Mouse (Mus musculus) right cerebral cortex, postnatal 25 days (tissue): Measurements from ENCODE around the gene Gm49355.

Experiments
- DNase-seq: peaks from one replicate; pipeline ENCODE4 v3.0.0; 2022

Gene Gm49355

DNA sequence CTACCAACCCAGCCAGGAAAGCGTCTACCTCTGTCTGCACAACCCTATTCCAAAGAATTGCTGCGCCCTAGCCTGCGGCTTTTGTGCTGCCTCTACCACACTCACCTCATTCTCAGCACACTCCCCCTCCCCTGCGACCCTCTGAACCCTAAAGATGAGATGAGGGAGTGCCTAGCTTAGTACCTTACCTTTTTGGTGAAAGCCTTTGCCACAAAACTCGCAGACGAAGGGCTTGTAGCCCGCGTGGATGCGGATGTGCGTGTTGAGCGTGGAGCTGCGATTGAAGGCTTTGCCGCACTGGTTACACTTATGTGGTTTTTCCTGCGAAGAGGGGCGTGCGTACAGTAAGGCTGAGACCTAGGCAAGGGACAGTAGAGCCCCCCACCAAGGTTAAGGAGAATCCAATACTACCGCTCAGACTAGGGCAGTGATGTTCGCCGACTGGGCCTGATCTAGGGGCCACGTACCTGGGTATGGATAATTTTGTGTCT is 59.7 kb downstream of the Gm49355 start:
- DNase-seq: no peak

DNA sequence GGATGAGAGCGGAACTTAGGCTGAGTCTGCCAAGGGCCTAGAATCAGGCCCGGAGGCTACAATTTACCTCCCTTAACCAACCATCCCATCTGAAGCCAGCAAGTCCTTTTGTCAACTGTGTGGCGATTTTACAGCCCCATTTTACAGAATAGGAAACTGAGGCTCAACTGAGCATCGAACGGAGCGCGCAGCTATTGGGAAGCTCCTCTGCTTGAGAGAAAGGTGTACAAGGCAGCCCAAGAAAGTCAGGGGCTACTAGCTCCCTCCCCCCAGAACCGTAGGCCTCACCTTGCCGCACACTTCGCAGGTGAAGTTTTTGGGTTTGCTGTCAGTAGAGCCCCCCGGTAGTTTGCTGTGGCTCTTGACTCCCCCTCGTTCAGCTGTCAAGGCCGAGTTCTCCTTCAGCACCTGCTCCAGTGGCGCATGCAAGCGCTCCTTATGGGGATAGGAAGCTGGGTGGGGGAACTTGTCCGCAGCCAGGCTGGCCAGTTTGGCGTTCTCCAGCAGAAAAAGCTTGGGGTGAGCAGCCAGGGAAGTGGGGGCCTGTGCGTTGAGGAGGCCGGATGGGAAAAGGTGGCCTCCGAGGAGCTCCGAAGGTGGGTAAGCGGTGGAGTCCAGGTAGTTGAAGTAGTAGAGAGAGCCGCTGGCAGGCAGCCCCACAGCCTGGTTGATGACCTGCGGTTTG is 60.4 kb downstream of the Gm49355 start:
- DNase-seq: no peak

DNA sequence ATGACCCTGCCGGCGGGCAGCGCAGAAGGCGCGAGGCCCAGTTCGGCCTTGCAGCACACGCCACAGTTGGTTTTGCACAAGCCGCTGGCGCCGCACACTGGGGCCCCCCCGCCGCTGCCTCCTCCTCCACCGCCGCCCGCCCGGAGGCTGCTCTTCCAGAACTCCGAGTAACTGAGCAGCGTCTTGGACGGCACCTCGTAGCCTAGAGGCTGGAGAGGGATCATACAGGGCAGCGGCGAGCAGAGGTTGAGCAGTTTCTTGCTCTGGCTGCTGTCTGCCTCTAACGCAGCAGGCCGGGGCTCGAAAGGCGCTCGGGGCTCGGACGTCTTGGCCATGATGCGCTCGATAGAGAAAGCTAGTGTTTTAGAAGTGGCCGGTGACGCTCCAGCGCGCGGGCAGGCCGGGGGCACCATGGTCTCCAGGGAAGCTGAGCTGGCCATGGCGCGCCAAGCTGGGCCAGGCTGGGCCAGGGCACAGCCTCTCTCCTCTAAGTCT is 61.0 kb downstream of the Gm49355 start:
- no peak for DNase-seq

DNA sequence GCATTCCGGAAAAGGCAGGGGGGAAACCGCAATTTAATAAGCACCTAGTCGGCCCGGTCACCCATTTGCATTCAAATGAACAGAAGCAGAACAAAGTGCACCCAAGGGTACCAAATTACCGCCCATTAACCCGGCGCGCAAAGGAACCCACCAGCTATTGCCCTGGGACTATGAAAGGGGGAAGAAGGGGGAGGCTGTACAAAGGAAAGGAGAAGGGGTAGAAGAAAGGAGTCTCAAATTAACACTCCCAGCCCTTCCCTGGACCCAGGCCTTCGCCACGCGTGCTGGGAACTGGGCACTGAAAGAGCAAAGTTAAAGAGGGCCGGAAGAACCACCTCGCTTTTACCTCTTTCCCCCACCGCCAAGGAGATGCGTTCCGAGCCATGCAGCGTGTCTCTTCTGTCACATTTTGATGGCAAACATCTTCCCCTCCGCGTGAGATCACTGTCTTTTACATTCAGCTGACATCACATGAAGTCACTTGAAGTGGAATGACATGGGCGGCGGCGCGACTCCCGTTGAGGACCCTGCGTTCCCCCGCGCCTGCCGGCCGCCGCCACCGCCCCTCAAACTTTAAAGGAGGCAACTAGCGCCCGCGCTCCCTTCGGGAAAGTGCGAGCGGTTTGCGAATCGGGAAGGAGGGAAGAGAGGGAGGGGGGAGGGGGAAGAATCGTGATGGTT is 61.6 kb downstream of the Gm49355 start:
- no peak for DNase-seq

DNA sequence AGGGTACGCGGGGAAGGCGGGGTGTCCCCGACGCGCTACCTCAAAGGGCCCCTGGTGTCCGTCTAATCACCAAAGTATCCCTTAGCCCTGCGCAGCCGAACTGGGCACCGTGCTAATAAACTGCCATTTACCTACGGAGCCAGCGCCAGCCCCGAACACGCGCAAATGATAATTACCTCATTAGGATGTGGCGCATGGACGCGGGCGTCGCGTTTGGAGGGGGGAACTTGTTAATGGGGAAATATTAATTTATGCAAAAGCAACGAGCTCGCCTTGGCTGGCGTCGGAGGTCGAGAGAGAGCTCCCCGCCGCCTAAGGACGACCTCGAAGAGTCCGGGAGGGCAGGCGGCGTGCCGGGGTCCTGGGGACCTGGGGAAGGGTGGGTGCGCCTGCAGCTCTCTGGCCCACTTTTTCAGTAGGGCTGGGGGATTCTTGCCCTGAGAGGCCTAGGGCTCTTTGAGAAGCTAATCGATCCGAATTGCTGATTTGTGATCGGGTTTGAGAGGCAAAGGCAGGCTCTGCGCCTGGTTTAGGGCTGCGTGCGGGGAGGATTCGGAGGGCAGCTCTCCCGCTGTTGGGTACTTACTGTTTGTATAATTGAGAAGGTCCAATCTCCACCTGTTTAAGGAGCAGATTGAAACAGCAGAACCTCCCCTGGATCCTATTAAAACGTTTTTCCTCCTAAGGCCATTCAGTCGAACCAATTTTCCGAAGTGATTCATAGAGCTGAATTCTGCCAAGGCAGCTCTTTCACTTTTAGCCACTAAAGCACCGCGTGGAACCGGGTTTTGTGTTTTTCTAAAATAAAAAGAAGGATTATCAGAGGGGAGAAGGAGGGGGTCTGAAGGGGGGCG is 62.5 kb downstream of the Gm49355 start:
- no peak for DNase-seq

DNA sequence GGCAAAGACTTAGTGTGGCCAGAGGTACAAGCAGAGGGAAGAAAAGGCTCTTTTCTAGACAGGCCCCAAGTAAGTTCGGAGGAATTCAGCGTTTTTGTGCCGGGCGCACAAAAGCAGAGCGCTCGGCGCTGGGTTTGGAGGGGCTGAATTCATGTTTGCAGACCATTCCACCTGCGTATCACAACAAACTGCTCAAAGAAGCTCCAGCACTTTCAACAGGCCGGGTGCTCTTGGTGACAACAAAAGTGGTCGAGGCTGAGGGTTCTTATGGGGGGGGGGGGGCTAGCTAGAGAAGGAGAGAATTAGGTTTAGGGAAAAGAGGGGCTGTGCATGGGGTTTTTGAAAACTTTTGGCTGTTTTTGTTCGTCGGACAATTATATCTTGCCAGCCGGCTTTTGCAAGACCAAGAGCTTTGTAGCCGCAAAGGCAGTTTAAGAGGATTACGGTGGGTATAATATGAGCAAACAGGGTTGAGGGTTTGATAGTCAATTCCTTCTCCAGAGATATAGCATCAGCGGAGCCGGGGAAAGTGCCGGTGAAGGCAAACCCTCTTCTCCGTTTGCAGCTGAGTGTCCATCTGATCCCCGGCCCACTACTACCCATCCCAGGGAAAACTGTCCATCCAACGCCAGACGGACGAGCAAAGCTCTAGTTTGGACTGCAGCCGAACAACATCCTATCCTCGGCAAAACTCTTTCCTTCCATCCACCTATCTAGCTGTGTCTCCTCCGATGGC is 63.3 kb downstream of the Gm49355 start:
- no peak for DNase-seq

DNA sequence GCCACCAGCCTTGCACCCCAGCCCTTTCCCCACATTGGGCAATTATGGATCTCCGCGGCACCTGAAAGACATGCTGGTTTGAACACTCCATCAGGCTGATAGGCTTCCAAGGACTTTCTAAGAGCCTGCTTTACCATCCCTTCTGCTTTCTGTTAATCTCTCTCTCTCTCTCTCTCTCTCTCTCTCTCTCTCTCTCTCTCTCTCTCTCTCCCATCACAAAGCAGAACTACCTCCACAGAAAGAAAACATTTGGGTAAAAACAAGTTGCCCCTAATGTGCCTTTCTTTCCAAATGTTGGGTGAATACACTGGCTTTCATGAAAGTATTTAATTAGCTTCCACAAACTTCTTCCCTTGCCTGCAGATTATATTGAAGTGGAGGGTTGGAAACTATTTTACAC is 64.3 kb downstream of the Gm49355 start, which contains the start of gene Fezf2:
Fezf2 (minus strand) TSS at position 101 of the 400 bp plus-strand sequence.
- DNase-seq: no peak

DNA sequence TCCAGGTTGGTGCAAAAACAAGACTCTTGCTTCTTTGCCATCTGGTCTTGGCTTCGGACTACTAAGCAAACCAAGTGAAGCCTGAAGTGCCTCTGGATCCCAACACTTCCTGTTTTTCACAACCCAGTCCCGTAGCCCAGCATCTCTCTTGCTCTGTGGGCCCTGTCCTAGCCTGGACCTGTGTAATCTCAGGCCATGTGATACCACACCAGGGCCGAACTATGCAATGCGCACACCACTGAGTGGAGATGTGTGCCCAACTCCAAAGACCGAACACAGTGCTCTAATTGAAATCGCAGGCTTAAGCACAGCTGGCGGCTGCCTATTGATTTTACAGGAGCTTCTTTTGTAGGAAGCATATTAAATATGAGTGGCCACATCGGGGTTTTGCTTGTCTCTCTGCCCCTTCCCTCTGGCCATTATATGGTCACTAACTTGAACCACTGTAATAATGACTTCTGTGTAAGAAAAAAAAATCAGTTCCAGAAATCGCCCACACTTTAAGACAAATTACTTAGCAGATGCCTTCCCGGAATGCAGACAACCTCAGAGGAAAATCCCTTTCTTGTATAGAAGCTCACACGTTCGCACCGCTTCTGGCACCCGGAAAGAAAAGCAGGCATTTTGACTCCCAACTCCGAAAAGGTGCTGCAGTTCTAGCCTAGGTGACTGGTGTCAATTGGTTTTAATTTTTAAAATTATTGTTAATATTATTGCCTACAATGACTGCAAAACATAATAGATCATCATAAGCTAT is 65.7 kb downstream of the Gm49355 start:
- DNase-seq: no peak

DNA sequence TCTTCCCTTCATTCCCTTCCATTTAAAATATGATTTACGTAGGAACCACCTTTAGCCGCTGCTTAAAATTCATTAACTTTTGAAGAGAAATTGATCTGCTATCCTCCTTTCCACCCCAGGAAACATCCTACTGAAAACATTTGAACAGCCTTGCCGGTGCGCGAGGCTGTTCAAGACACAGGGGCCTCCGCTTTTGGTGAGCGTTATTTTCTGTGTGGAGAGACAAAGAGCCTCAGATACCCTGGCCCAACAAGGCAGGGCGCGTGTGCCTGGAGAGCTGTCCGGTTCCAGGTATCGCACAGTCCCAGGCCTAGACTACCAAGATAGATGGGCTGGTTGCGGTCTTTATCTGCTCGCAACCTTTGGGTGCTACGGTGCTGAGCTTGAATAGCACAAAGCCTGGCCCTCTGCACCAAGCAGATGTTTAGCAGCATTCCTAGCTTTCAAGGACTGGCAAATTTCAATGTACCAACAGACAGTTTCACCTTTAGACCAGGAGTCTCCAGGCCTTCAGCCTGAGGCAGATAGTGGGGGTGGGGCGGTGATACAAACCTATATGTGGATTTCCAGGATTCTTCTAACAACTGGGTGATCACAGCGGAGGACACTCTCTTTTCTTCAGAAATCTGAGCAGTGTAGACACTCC is 66.6 kb downstream of the Gm49355 start:
- DNase-seq: no peak
